Mouse (Mus musculus) thymus, postnatal 14 days (tissue): ENCODE measurements around the gene Eif4b.

Source experiments
- DNase-seq: peaks from one replicate; pipeline ENCODE4 v3.0.0; 2021

Eif4b gene

GRCm38 (mm10) chr15:102073559-102074069, at the start of gene Eif4b:
TSS of gene Eif4b (plus strand) at chr15:102073773.
- DNase-seq = peak; percentile 99

- DNase-seq = no peak
These were observed 49.7 kb upstream of the Eif4b start for GRCm38 (mm10) chr15:102023888-102024287.

- DNase-seq = no peak
These were observed 48.3 kb upstream of the Eif4b start for GRCm38 (mm10) chr15:102025136-102025872.

- DNase-seq = no peak
These were observed 47.1 kb upstream of the Eif4b start for GRCm38 (mm10) chr15:102026430-102026829.

- peak; percentile 55 for DNase-seq
These were observed 45.5 kb upstream of the Eif4b start, which contains the start of gene Krt18 for GRCm38 (mm10) chr15:102028040-102028439. TSS of gene Krt18 (plus strand) at chr15:102028180.

DNA sequence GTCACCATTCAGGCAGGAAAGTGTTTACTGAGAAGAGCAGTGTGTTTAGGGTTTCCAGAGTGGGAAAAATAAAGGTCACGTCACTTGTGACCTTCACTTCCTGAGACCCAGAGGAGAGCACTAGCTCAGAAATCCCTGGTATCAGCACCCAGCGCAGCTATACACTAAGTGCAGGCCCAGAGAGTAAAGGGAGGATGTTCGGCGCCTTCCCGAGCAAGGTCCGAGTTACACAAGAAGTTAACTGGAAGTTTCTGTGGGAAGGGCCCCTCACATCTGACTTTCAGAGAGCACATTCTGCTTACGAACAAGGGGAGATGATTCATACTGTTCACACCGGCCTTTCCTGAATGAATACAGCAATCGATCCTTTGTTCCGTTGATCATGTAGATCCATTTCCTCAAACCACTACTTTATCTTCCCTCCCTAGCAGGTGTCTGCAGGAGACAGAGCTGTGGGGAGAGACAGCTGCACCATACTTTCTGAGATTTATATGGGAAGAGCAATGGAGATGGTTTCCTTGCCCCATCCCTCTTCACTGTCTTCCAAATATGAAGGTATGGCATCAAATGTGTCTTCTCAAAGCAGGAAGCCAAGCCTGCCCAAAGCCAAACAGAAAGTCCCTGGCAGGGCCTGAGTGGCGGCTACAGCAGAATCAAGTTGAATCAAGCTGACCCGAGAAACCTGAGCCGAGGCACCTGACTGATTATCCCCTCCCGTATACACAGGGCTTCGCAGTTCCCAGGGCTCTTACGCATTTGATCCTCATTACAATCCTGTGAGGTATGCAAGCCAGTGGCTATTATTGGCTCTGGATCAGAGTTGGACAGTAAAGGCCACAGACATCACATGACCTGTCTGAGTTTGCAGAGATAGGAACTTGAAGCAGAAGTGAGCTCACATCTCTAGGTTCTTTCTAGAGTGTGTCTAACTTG, 39.2 kb upstream of the Eif4b start:
- DNase-seq = no peak

GRCm38 (mm10) chr15:102040277-102040676, 33.3 kb upstream of the Eif4b start:
- no peak for DNase-seq

DNA sequence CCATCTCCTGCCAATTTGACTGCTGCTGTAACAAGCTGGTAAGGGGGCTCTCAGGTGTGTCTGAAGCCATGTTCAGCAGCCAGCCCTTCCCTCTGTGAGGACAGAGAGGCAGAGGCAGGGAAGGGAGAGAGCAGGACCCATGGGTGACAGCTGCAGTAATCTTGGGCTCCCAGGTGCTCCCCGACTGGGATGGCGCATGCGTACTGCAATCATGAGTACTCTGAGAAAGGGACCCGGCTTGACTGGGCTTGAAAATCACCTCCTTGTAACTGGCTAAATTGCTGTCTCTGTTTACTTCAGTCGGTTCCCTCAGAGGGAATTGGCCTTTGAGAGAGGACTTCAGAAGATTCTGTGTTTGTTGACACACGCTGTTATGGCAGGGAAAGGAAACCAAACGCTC, 31.6 kb upstream of the Eif4b start:
- no peak for DNase-seq

DNA sequence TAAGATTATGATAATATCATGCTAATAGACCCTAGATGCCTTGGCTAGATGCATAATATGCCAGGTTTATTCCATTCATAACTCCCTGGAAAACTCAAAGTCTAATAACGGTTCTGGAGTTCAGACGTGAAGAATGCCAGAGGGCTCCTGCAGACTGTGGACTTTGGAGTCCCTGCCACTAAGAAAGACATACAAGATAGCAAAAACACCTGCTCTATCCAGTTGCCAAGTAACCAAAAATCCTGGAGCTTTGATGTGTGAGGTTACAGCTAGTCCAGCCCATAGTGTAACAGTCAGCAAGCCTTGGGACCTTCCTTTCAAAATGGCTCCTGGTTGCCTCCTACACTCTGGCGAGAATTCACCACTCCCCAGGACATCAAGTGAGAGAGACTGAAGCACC, 28.8 kb upstream of the Eif4b start:
- DNase-seq = no peak

GRCm38 (mm10) chr15:102045691-102046090, 27.9 kb upstream of the Eif4b start:
- no peak for DNase-seq

- no peak for DNase-seq
These were observed 25.6 kb upstream of the Eif4b start for GRCm38 (mm10) chr15:102048006-102048405.

DNA sequence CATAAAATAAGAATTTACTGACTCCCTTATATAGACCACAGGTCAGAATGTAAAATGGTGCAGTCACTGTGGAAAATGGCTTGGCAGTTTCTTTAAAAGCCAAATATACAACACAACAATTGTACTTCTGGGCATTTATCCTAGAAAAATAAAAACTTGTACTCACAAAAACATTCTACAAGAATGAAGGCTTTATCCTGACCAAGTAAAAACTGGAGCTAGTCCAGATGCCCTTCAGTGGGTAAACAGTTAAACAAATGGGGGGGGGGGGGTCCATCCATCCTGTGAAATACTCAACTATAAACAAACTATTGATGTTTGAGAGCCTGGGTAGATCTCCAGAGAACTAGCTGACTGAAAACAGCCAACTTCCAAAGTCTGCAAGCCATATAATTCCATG, 23.7 kb upstream of the Eif4b start:
- DNase-seq = no peak

DNA sequence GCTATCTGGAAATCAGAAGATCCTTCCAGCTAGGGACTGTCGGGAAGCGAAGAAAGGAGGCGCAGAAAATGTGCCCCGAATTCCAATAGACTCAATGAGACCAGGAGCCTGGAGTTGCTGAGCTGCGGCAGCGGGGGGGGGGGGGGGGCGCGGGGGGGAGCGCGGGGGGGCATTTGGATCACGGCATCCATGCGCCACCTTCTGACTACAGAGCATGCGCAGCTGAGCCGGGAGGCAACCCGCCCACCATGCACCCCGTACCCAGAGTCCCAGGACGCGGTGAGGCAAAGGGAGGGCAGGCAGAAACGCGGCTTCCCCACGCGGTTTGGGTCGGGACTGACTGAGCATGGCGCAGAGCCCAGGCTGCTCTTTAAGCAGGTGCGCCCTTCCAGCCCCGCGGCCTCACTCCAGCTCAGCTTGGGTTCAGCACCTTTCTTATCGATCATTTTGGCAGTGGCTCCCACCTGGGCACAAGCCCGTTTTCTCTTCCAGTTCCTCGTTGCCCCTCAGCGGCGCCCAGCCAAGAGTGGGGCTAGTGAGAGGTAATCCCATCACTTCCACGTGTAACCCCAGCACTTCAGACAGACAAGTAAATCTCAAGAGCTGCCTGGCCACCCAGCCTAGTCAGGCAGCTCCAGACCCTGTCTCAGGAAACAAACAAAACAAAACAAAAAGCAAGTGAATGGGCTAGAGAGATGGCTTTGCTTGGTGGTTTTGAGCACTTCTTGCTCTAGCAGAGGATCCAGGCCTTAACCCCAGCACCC, 21.5 kb upstream of the Eif4b start:
- DNase-seq = peak; percentile 72

DNA sequence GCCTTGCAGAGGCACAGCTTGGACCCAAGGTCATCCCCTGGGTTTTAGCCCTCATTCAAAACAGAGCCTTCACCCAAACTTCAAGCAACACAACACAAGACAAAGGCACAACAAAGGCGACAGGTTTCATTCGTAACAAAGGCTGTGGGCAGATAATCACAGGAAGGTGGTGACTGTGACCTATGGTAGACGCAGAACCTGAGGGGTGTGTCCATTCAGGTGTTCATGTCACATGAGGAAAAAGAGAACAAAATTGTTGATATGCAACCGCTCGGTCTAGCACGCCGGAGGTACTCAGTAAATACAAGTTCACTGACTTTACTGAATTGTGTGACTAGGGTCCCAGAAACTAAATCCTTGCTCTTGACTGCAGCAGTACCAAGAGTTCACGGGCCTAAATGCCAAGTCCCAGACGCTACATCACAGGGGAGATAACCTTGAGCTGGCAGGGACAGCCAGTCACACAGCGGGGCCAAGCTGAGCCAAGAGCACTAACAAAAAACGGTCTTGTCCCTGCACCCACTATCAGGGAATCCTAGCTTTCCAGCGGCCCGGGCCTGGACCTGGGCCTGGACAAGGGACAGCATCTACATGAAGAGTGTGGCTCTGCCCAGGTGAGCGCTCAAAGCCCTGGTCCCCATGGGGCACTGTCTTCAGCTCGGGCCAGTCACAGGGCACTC, 16.9 kb upstream of the Eif4b start:
- DNase-seq = no peak

- peak; percentile 93 for DNase-seq
These were observed 7.8 kb upstream of the Eif4b start for GRCm38 (mm10) chr15:102065661-102066325.

- DNase-seq = no peak
These were observed 2.8 kb upstream of the Eif4b start for GRCm38 (mm10) chr15:102070476-102071467.

GRCm38 (mm10) chr15:102072963-102073558, 512 bp upstream of the Eif4b start:
- no peak for DNase-seq

DNA sequence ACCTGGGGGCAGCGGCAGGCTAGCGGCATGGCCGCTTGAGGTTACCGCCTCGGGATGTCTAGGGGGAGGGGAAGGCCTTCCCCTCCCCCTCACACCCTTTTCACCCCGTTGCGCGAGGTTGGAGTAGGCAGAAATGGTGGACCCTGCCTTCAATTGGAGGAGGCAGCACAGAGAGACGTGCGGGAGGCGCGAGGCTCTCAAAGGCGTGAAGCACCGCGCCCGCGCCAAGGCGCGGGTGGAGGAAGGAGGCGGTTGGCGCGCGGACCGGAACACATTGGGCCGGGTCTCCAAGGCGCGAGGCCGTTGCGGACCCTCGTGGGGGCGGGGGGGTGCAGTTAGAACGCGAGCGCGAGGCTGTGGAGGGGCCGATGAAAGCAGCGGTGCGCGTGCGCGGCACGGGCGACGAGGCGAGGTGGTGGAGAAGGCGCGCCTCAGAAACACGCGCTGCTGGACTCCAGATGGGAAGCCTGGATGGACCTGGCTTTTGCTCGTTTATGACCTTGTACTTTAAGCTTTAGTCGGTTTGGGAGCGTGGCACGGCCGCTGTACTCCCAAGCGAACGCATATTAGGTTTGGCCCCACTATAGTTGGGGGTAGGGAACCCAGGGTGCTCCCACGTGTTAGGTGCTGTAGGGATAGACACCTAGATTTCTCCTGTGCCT, 628 bp downstream of the Eif4b start:
- DNase-seq = peak; percentile 82

- no peak for DNase-seq
These were observed 1.5 kb downstream of the Eif4b start for GRCm38 (mm10) chr15:102074876-102075585.
